Mouse (Mus musculus) cerebellum, postnatal 36 days (tissue): Measurements from ENCODE around the gene Tex26.

Source experiments
- DNase-seq, 2 experiments: peaks; one replicate each; pipeline ENCODE4 v3.0.0; 2021 to 2022; ENCODE audit warnings: mixed read lengths in 2 of 2

Gene Tex26

DNA sequence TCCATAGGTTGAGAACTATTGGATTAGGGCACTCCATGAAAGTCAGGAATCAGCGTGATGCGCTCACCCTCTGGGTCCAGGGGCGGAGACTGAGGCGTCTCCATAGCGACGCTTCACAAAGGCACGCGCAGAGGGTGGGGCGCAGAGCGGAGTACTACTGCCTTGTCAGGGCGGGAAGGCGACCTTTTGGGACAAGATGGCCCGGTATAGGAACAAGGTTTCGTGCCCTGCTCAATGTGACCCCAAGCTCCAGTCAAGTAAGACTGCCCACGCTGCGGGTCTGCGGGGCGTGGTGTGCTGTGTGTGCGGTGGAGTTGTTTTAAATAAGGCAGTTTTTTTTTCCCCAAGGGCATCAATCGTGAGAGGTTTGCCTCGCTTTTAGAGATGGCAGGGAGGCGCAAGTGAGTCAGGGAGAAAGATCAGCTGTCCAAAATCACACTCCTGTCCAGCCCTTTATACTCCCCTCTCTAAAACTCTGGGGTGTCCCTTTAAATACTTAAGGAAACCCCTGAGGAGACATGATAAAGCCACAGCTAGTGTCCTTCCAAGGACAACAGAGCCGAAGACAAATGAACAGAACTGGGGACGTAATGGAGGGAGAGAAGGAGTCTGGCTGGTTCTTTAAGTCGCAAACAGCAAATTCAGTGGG, at the start of gene Tex26:
Gene Tex26, plus strand, starts transcription at position 130 of the 649 bp plus-strand sequence.
- DNase-seq = peak; percentile 54 to 63

DNA sequence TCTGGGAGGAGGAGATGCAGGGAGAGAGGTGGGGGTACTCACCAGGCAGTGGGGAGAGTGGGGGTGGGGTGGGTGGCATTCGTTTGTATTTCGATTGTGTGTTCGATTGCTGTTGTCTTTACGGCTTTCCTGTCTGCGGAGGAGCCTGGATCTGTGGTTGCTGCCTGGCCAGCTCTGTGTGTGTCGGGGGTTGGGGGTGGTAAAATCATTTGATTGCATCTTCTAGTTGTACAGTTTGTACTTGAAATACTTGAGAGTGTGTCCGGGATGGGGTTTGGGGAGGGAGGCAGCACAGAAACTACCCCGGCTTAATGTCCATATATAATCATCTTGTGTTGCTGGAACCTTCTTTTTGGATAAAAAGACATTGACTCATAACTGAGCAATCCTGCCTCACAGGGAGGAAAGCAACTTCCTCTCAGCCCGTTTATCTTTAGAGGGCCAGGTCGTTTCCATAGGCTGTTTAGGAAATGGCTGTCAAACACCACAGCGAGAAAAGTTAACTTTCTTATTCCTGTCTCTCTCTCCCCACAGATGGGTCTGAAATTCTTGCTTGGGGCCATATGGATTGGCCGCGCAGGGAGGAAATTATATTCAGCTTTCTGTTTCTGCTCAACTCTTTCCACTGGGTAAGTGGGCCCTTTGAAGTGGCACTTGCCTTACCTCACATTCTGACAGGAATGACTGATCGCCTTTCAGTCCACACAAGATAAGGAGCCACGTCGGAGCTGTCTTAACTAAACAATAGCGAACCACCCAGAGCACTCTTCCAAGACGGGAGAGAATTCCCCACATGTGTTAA, 47.7 kb upstream of the Tex26 start:
- DNase-seq = no peak

DNA sequence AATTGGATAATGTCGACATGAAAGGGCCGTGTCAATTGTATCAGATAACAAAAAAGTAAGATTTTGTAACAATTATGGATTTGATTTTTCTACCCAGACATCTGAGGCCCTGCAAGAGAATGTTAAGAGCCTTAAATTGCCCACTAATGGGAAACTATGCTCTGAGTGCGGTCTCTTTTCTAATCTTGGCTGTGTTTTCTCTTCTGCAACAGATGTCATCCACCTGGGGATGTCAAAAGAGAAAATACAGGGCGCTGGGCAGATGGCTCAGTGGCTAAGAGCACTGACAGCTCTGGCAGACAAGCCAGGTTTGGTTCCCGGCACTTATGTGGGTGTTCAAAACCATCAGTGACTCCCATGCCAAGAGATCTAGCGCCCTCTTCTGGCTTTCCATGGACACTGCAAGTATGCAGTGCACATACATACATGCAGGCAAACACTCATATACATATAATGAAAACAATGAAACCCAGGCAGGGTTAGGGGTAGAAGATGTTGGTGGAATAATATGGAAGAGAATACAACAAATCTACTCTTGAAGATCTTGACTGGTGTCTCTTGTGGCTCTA, 47.0 kb upstream of the Tex26 start:
- no peak for DNase-seq

- DNase-seq = no peak
These were observed 37.9 kb upstream of the Tex26 start for GRCm38 (mm10) chr5:149401446-149401975.

GRCm38 (mm10) chr5:149402029-149402428, 37.4 kb upstream of the Tex26 start:
- DNase-seq = no peak

GRCm38 (mm10) chr5:149403386-149403785, 36.1 kb upstream of the Tex26 start:
- no peak for DNase-seq

DNA sequence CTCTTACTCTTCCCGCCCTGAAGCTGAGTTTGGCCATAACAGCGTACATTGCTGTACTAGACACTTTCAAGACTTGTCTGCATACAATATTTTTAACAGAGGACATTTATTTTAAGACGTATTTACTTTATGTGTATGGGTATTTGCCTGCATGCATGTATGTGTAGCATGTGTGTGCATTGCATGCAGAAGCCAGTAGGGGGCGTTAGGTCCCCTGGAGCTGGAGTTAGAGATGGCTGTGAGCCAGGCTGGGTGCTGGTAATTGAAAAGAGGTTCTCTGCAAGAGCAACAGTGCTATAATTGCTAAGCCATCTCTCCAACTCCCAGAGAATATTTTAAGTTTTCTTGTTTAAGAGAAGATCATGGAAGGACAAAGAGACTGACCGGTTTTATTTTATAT, 34.8 kb upstream of the Tex26 start:
- DNase-seq = no peak

- no peak for DNase-seq
These were observed 32.6 kb upstream of the Tex26 start for GRCm38 (mm10) chr5:149406791-149407276.

GRCm38 (mm10) chr5:149409502-149409901, 30.0 kb upstream of the Tex26 start:
- no peak for DNase-seq

- peak; percentile 72 to 74 for DNase-seq
These were observed 27.8 kb upstream of the Tex26 start, which contains the start of gene Medag for GRCm38 (mm10) chr5:149411509-149412193. TSS of gene Medag (plus strand) at chr5:149411749.

GRCm38 (mm10) chr5:149412194-149412575, 27.3 kb upstream of the Tex26 start:
- peak in 1 of 2 experiments; percentile 28 for DNase-seq

GRCm38 (mm10) chr5:149412671-149413070, 26.8 kb upstream of the Tex26 start:
- DNase-seq = no peak

GRCm38 (mm10) chr5:149414369-149415167, 24.9 kb upstream of the Tex26 start:
- DNase-seq = no peak

GRCm38 (mm10) chr5:149417381-149417780, 22.1 kb upstream of the Tex26 start:
- DNase-seq = no peak

GRCm38 (mm10) chr5:149426525-149426924, 12.9 kb upstream of the Tex26 start:
- no peak for DNase-seq

DNA sequence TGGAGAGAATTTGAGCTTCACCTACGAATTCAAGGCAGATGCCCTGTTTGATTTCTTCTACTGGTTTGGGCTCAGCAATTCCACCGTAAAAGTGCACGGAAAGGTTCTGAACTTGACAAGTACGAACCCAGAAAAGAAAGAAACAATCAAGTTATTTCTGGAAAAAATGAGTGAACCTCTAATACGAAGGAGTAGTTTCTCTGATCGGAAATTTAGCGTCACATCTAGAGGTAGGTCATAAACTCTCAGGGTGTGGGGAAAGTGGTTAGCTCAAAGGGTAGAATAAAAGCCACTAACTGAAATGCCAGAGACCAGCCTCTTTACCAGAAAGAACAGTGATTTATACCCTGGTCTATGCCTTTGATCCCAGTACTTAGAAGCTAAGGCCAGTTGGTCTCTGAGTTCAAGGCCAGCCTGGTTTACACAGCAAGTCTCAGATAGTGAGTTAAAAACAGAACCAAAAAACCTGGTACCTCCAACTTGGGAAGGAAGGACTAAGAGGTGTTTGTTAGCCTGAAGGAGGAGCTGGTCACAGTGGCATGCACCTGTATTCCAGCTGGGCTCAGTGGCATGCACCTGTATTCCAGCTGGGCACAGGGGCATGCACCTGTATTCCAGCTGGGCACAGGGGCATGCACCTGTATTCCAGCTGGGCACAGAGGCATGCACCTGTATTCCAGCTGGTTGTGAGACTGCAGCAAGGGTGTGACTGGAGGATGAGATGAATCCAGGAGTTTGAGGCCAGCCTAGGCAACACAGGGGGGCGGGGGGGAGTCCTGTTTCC, 12.0 kb upstream of the Tex26 start:
- DNase-seq = no peak

GRCm38 (mm10) chr5:149428347-149428746, 11.1 kb upstream of the Tex26 start:
- DNase-seq = no peak

GRCm38 (mm10) chr5:149428810-149429255, 10.6 kb upstream of the Tex26 start:
- peak; percentile 87 to 88 for DNase-seq

GRCm38 (mm10) chr5:149429541-149429940, 9.9 kb upstream of the Tex26 start:
- DNase-seq = no peak

GRCm38 (mm10) chr5:149430943-149431342, 8.5 kb upstream of the Tex26 start:
- DNase-seq = no peak

- DNase-seq = no peak
These were observed 5.8 kb upstream of the Tex26 start for GRCm38 (mm10) chr5:149433618-149434017.
